Mouse (Mus musculus): Measurements from ENCODE around the gene Gsc2. TPM values are rescaled to one million over a fixed set of nuclear protein-coding genes. Genes with fewer than 3 reads are reported as not detected.

The Gsc2 gene
- not detected for polyA plus RNA-seq (2017; shearing (Covaris generic))

DNA sequence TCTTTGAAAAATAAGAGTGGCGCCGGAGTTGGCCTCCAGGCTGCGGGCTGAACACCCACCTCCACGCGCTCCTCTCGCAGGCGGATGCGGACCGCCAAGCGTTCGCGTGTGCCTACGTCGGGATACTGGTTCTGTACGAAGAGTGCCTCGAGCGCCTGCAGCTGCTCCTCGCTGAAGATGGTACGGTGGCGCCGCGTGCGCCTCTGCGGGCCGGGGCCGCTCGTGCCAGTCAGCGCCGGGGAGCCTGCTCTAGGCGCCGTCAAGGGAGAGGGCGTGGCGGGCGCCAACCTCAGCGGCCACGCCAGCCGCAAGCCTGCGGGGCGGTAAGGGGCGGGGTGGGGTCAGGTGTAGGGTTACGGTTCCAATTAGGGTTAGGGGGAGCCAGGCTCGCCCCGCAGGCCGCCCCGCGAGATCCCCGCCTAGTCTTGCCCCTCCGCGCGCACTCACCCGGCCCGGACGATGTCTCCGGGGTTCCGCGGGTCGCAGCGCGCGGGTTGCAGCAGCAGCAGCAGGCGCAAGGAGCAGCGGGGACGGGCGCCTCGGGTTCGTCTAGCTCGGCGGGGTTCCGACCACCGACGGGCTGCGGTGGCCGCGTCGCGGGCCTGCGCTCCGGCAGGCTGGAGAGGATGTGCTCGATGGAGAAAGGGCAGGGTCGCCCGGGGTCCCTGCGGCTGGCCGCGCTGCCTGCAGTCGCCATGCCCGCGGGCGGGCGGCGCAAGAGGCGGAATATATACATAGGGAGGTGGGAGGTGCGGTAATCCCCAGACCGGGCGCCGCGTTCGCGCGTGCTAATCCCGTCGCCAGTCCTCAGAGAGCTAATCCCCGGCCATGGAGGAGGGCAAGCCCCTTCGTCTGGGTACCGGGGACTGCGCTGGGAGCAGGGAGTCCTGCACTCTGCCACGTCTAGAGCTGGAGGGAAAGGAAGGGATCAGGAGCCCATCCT lies at the start of gene Gsc2:
Gsc2 (minus strand) TSS at position 753 of the 943 bp plus-strand sequence.

GRCm38 (mm10) chr16:17928087-17928580 lies 13.3 kb upstream of the Gsc2 start, which contains the start of gene Slc25a1:
TSS of gene Slc25a1 (minus strand) at chr16:17928219.

DNA sequence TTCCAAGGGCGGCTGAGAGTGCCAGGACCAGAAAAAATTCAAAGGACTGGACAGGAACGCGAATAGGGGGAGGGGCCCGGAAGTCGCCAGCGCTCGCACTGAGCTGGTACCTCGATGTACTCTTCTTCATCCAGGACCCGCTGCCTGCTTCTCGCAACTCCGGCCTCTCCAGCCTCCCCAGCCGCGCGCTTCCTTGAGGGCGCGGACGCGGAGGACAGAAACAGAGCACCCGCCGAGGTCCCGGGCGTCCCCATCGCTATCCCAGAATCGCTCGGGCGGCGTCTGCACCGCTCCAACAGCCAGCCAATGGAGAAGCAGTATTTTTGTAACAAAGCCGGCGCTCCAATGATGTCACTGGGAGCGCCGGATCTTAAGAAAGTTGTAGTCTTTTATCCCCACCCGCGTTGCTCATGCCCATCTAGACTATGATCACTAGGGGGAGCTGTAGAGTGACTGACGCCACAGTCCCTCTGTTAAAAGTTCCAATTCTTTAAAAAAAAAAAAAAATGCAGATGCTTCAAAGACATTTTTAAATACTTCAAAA lies 3.7 kb downstream of the Gsc2 start, which contains the start of gene Ess2:
Ess2 (minus strand) TSS at position 297 of the 544 bp plus-strand sequence.

DNA sequence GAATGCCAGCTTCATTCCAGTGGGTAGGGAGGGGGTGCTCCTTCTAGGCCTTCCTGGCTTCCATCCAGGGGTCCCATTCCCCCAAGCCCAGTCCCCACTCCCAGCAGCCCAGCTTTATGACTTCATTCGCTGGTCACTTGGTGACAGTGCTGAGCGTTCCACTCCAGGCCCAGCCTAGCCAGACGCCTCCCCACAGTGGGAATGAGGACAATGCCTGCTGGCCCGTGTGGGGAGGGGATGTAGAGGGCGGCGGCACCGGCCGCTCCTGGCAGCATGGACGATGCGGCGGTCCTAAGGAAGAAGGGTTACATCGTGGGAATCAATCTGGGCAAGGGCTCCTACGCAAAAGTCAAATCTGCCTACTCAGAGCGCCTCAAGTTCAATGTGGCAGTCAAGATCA lies 16.4 kb downstream of the Gsc2 start, which contains the start of the genes Dgcr2 and Tssk2:
Dgcr2 (minus strand) TSS at position 101 of the 400 bp plus-strand sequence.
Tssk2 (plus strand) TSS at position 176 of the 400 bp plus-strand sequence.

GRCm38 (mm10) chr16:17893923-17894322 lies 20.9 kb downstream of the Gsc2 start, which contains the start of gene Tssk1:
TSS of gene Tssk1 (plus strand) at chr16:17894223.

GRCm38 (mm10) chr16:17891567-17891959 lies 23.3 kb downstream of the Gsc2 start, which contains the start of gene Gm20518:
TSS of gene Gm20518 (minus strand) at chr16:17891671.

Other genes starting within 250 kb of the Gsc2 start
- gene Med15, start 182.2 kb downstream of the Gsc2 start, polyA plus RNA-seq (2017; shearing (Covaris generic)): 167 TPM
- gene Klhl22, start 155.4 kb downstream of the Gsc2 start, polyA plus RNA-seq (2017; shearing (Covaris generic)): 16.1 TPM
- gene Scarf2, start 117.8 kb downstream of the Gsc2 start, polyA plus RNA-seq (2017; shearing (Covaris generic)): not detected
- gene B830017H08Rik, start 81.9 kb downstream of the Gsc2 start, polyA plus RNA-seq (2017; shearing (Covaris generic)): not detected
- gene Car15, start 76.7 kb downstream of the Gsc2 start, polyA plus RNA-seq (2017; shearing (Covaris generic)): 1.9 TPM
- gene Gm20518, start 23.4 kb downstream of the Gsc2 start, polyA plus RNA-seq (2017; shearing (Covaris generic)): 0.49 TPM
- not detected for gene Tssk1, start 20.8 kb downstream of the Gsc2 start, polyA plus RNA-seq (2017; shearing (Covaris generic))
- 66.4 TPM for gene Dgcr2, start 16.5 kb downstream of the Gsc2 start, polyA plus RNA-seq (2017; shearing (Covaris generic))
- gene Tssk2, start 16.4 kb downstream of the Gsc2 start, polyA plus RNA-seq (2017; shearing (Covaris generic)): 0.20 TPM
- 64.7 TPM for gene Ess2, start 3.7 kb downstream of the Gsc2 start, polyA plus RNA-seq (2017; shearing (Covaris generic))
- gene Slc25a1, start 13.2 kb upstream of the Gsc2 start, polyA plus RNA-seq (2017; shearing (Covaris generic)): 18.7 TPM
- not detected for gene Vpreb2, start 65.4 kb upstream of the Gsc2 start, polyA plus RNA-seq (2017; shearing (Covaris generic))
- gene Dgcr6, start 137.8 kb upstream of the Gsc2 start, polyA plus RNA-seq (2017; shearing (Covaris generic)): 31.6 TPM
- 7.1 TPM for gene Prodh, start 175.1 kb upstream of the Gsc2 start, polyA plus RNA-seq (2017; shearing (Covaris generic))
- not detected for gene Rtn4r, start 212.6 kb upstream of the Gsc2 start, polyA plus RNA-seq (2017; shearing (Covaris generic))